In genomic region chr11:11808820-11809403, GRCm38 (mm10) we compare ENCODE assay signal across 8 mouse cellular contexts. TPM values are rescaled to one million over a fixed set of nuclear protein-coding genes. Genes with fewer than 3 reads are reported as not detected.
DNase-seq lines count a peak whose midpoint lies in the region; ATAC-seq and TF ChIP-seq lines count a peak whose summit lies in the region.

Gene Fignl1 (minus strand): TSS chr11:11808962.

- peak; percentile 39; the same call in 1 of the 2 replicates for TF ChIP-seq EP300 in CH12.LX (IDR thresholded peaks at IDR 0.05; ENCODE audit: low read length)

- ATAC-seq in heart, embryonic 15.5 days (replicated peaks; ENCODE audit: insufficient number of reproducible peaks, insufficient read depth, low FRiP score, low read depth) = peak; percentile 96
- ATAC-seq in liver, embryonic 13.5 days (ENCODE audit: low read depth) = peak; percentile 94
- ATAC-seq in stomach, embryonic 14.5 days (ENCODE audit: insufficient number of reproducible peaks, insufficient read depth, low FRiP score, low read depth) = peak; percentile 96

- H3K27me3 ChIP-seq in CH12.LX (replicated peaks) = no peaks in the 10 kb centered on the region
- H3K27me3 ChIP-seq in forebrain, embryonic 10.5 days (ENCODE audit: poor library complexity, severe bottlenecking) = no peaks in the 10 kb centered on the region
- no peaks in the 10 kb centered on the region for H3K27me3 ChIP-seq in heart, embryonic 15.5 days
- no peaks in the 10 kb centered on the region for H3K27me3 ChIP-seq in liver, embryonic 13.5 days
- no peaks in the 10 kb centered on the region for H3K27me3 ChIP-seq in stomach, embryonic 14.5 days (ENCODE audit: control insufficient read depth, insufficient read depth, low read length)

- in situ Hi-C loops in CH12.LX (cut with MboI; ENCODE audit: low pct_ligation_motif_present, low pct_unique_long_range_greater_than_20kb, low sequenced_read_pairs) = loop anchor here (25.0 kb wide), 3 partner anchors 403 to 728 kb away; no protein-coding TSS in a partner anchor

- peaks cover 5 to 56% of the 10 kb centered on the region in 2 experiments for H3K4me1 ChIP-seq in CH12.LX (ENCODE audit: control insufficient read depth in 1 of 2, insufficient read depth in 2 of 2)
- peaks cover 52% of the 10 kb centered on the region for H3K4me1 ChIP-seq in forebrain, embryonic 10.5 days
- H3K4me1 ChIP-seq in heart, embryonic 15.5 days (replicated peaks) = peaks cover 20% of the 10 kb centered on the region
- peaks cover 73% of the 10 kb centered on the region for H3K4me1 ChIP-seq in liver, embryonic 13.5 days (replicated peaks)
- peaks cover 10% of the 10 kb centered on the region; the same call in 1 of the 2 replicates for H3K4me1 ChIP-seq in stomach, embryonic 14.5 days (ENCODE audit: control insufficient read depth, insufficient read depth, low read length)

- peak within 1 kb of the TSS; percentile 95 for H3K27ac ChIP-seq in CH12.LX (ENCODE audit: insufficient read depth, low read depth)
- H3K27ac ChIP-seq in forebrain, embryonic 10.5 days = peak within 1 kb of the TSS; percentile 100
- peak within 1 kb of the TSS; percentile 97 for H3K27ac ChIP-seq in heart, embryonic 15.5 days
- peak within 1 kb of the TSS; percentile 94 for H3K27ac ChIP-seq in liver, embryonic 13.5 days
- H3K27ac ChIP-seq in stomach, embryonic 14.5 days (ENCODE audit: low read length) = peak within 1 kb of the TSS; percentile 96

- peaks cover 38% of the 10 kb centered on the region for H3K79me2 ChIP-seq in CH12.LX (replicated peaks; ENCODE audit: control insufficient read depth, extremely low read depth, insufficient read depth, poor library complexity, severe bottlenecking)

- TF ChIP-seq POLR2A in CH12.LX (IDR thresholded peaks at IDR 0.05; ENCODE audit: low read depth, low read length) = peak; percentile 87

- no peak; the same call in 1 of the 2 replicates for TF ChIP-seq RAD21 in CH12.LX (IDR thresholded peaks at IDR 0.05; ENCODE audit: low read depth, low read length)

- peaks cover 10 to 21% of the 10 kb centered on the region in 2 experiments for H3K36me3 ChIP-seq in CH12.LX (replicated peaks in 1 of 2; ENCODE audit: control insufficient read depth in 1 of 2, insufficient read depth in 1 of 2, low read length in 1 of 2)
- peaks cover 31% of the 10 kb centered on the region for H3K36me3 ChIP-seq in forebrain, embryonic 10.5 days (replicated peaks)
- peaks cover 6% of the 10 kb centered on the region for H3K36me3 ChIP-seq in heart, embryonic 15.5 days
- peaks cover 26% of the 10 kb centered on the region for H3K36me3 ChIP-seq in liver, embryonic 13.5 days
- peaks cover 4% of the 10 kb centered on the region for H3K36me3 ChIP-seq in stomach, embryonic 14.5 days (ENCODE audit: control insufficient read depth, insufficient read depth, low read length)

- H3K9ac ChIP-seq in CH12.LX (ENCODE audit: insufficient read depth, low read depth) = peak within 1 kb of the TSS; percentile 76
- H3K9ac ChIP-seq in heart, embryonic 15.5 days = peak within 1 kb of the TSS; percentile 83
- peak within 1 kb of the TSS; percentile 93 for H3K9ac ChIP-seq in liver, embryonic 13.5 days
- H3K9ac ChIP-seq in stomach, embryonic 14.5 days (replicated peaks; ENCODE audit: low read depth, low read length) = peak within 1 kb of the TSS; percentile 73

- WGBS in forebrain, embryonic 10.5 days = under 1% methylated on average over 53 of the region's 53 CpGs
- WGBS in heart, embryonic 15.5 days = under 1% methylated on average over 53 of the region's 53 CpGs
- WGBS in liver, embryonic 13.5 days (ENCODE audit: insufficient replicate concordance) = under 1% methylated on average over 53 of the region's 53 CpGs
- under 1% methylated on average over 53 of the region's 53 CpGs for WGBS in stomach, embryonic 14.5 days

- no peaks in the 10 kb centered on the region for H3K9me3 ChIP-seq in CH12.LX (replicated peaks; ENCODE audit: low read length)
- no peaks in the 10 kb centered on the region for H3K9me3 ChIP-seq in forebrain, embryonic 10.5 days
- H3K9me3 ChIP-seq in heart, embryonic 15.5 days (replicated peaks) = no peaks in the 10 kb centered on the region
- no peaks in the 10 kb centered on the region for H3K9me3 ChIP-seq in liver, embryonic 13.5 days (replicated peaks)
- no peaks in the 10 kb centered on the region for H3K9me3 ChIP-seq in stomach, embryonic 14.5 days (ENCODE audit: control insufficient read depth, low read depth, low read length)

- peak in 1 of 2 experiments; percentile 36; a peak in 2 of 4 replicates for TF ChIP-seq CTCF in CH12.LX (conservative IDR thresholded peaks at IDR 0.05 in 1 of 2, IDR thresholded peaks at IDR 0.05 in 1 of 2; ENCODE audit: low read depth in 2 of 2, low read length in 2 of 2)

- DNase-seq in CH12.LX (ENCODE audit: extremely low read depth) = peak; percentile 98
- DNase-seq in c-Kit-positive CD71-negative TER-119-negative erythroid progenitor cells, embryonic 14.5 days (ENCODE audit: low read depth) = peak; percentile 94
- peak; percentile 97 for DNase-seq in forebrain, embryonic 10.5 days (ENCODE audit: extremely low spot score, low spot score)
- peak; percentile 95 to 96 for DNase-seq in kidney, postnatal 25 days
- peak; percentile 96 for DNase-seq in liver, embryonic 13.5 days
- DNase-seq in natural killer cell, adult 2 months (ENCODE audit: low spot score in 2 of 2) = peak; percentile 96 to 98

- H3K4me3 ChIP-seq in CH12.LX (replicated peaks in 1 of 3; ENCODE audit: low read depth in 2 of 3, low read length in 2 of 3, poor library complexity in 1 of 3) = peak within 1 kb of the TSS; percentile 62 to 87 (median 73)
- peak within 1 kb of the TSS; percentile 74 for H3K4me3 ChIP-seq in forebrain, embryonic 10.5 days
- peak within 1 kb of the TSS; percentile 81 for H3K4me3 ChIP-seq in heart, embryonic 15.5 days
- peak within 1 kb of the TSS; percentile 85 for H3K4me3 ChIP-seq in liver, embryonic 13.5 days (replicated peaks)
- peak within 1 kb of the TSS; percentile 67 for H3K4me3 ChIP-seq in stomach, embryonic 14.5 days (ENCODE audit: low read depth, low read length)

- dilution Hi-C loops in CH12.LX (cut with MboI; ENCODE audit: extremely low pct_ligation_motif_present, extremely low pct_unique_long_range_greater_than_20kb, low sequenced_read_pairs) = loop anchor here (25.0 kb wide), 1 partner anchor 153 kb away; no protein-coding TSS in a partner anchor

- peak within 1 kb of the TSS; percentile 99 for H3K4me2 ChIP-seq in CH12.LX (ENCODE audit: insufficient read depth, low read depth, poor library complexity, severe bottlenecking)
- H3K4me2 ChIP-seq in heart, embryonic 15.5 days = peak within 1 kb of the TSS; percentile 72
- H3K4me2 ChIP-seq in liver, embryonic 13.5 days = peak within 1 kb of the TSS; percentile 88
- H3K4me2 ChIP-seq in stomach, embryonic 14.5 days (replicated peaks; ENCODE audit: low read depth, low read length) = peak within 1 kb of the TSS; percentile 55

TF ChIP-seq in CH12.LX, 34 proteins besides CTCF, POLR2A, EP300 and RAD21 (continues in another document):
- peak; percentile 83 for TF ChIP-seq CHD2 (IDR thresholded peaks at IDR 0.05; ENCODE audit: low read length)
- peak; percentile 68 for TF ChIP-seq MEF2A (IDR thresholded peaks at IDR 0.05; ENCODE audit: borderline replicate concordance, low read depth, low read length)
- no peak for TF ChIP-seq JUN (IDR thresholded peaks at IDR 0.05; ENCODE audit: insufficient read depth, low read depth, low read length)
- no peak for TF ChIP-seq JUND (conservative IDR thresholded peaks at IDR 0.05; ENCODE audit: low read depth, low read length)
- TF ChIP-seq TBP (conservative IDR thresholded peaks at IDR 0.05; ENCODE audit: low read depth, low read length) = peak; percentile 28; the same call in 1 of the 2 replicates
- TF ChIP-seq ELF1 (IDR thresholded peaks at IDR 0.05; ENCODE audit: low read depth, low read length) = peak; percentile 74
- peak; percentile 93 for TF ChIP-seq KAT2A (IDR thresholded peaks at IDR 0.05; ENCODE audit: insufficient replicate concordance, low read length)
- peak; percentile 32 for TF ChIP-seq IRF4 (IDR thresholded peaks at IDR 0.05; ENCODE audit: low read depth, low read length)
- TF ChIP-seq TCF12 (IDR thresholded peaks at IDR 0.05; ENCODE audit: low read depth, low read length) = peak; percentile 95; the same call in 1 of the 2 replicates
- peak; percentile 77 for TF ChIP-seq MAZ (IDR thresholded peaks at IDR 0.05; ENCODE audit: low read depth, low read length)
- TF ChIP-seq CHD1 (IDR thresholded peaks at IDR 0.05; ENCODE audit: low read depth, low read length) = no peak; the same call in 1 of the 2 replicates
- TF ChIP-seq MAX (IDR thresholded peaks at IDR 0.05; ENCODE audit: low read length) = peak; percentile 87
- TF ChIP-seq POLR2AphosphoS2 (IDR thresholded peaks at IDR 0.05; ENCODE audit: low read depth, low read length) = peak; percentile 29; the same call in 1 of the 2 replicates
- peak; percentile 99 for TF ChIP-seq NRF1 (IDR thresholded peaks at IDR 0.05; ENCODE audit: low read depth, low read length)
- no peak for TF ChIP-seq GABPA (IDR thresholded peaks at IDR 0.05; ENCODE audit: insufficient replicate concordance, low read depth, low read length)
- TF ChIP-seq HCFC1 (IDR thresholded peaks at IDR 0.05; ENCODE audit: low read depth, low read length) = peak; percentile 78
- TF ChIP-seq RCOR1 (conservative IDR thresholded peaks at IDR 0.05; ENCODE audit: low read depth, low read length) = no peak
- peak; percentile 99 for TF ChIP-seq E2F4 (IDR thresholded peaks at IDR 0.05; ENCODE audit: insufficient replicate concordance, low read depth, low read length)
- TF ChIP-seq MYC (IDR thresholded peaks at IDR 0.05; ENCODE audit: low read depth, low read length) = peak; percentile 68; the same call in 1 of the 2 replicates
- no peak for TF ChIP-seq SMC3 (IDR thresholded peaks at IDR 0.05; ENCODE audit: low read depth, low read length)
- TF ChIP-seq USF1 (IDR thresholded peaks at IDR 0.05; ENCODE audit: low read depth, low read length) = no peak
- TF ChIP-seq USF2 (conservative IDR thresholded peaks at IDR 0.05; ENCODE audit: low read depth, low read length) = no peak
- TF ChIP-seq BHLHE40 (IDR thresholded peaks at IDR 0.05; ENCODE audit: low read depth, low read length) = peak; percentile 59; the same call in 1 of the 2 replicates
- TF ChIP-seq SIN3A (IDR thresholded peaks at IDR 0.05; ENCODE audit: low read length) = peak; percentile 97
- peak; percentile 95 for TF ChIP-seq MXI1 (IDR thresholded peaks at IDR 0.05; ENCODE audit: low read depth, low read length)

RNA-seq across cellular contexts. Expression of gene Fignl1, which starts in this region (rescaled TPM):
- 82.8 and 98.5 TPM in 2 replicates for total RNA-seq in CH12.LX (2012; rRNA removed)
- total RNA-seq in CH12.LX (2014; rRNA removed) = 189 TPM in 2 replicates
- polyA plus RNA-seq in CH12.LX (2012; ENCODE audit: insufficient read length, low read depth) = 98.5 and 101 TPM in 2 replicates
- 101 and 114 TPM in 2 replicates for polyA plus RNA-seq in forebrain, embryonic 10.5 days (2016; fragmentation: Nextera tagmentation; extraction: Ambion mirVana)
- polyA plus RNA-seq in heart, embryonic 15.5 days (2015; fragmentation: Nextera tagmentation; extraction: Ambion mirVana) = 42.5 and 45.8 TPM in 2 replicates
- polyA plus RNA-seq in liver, embryonic 13.5 days (2015; fragmentation: Nextera tagmentation; extraction: Ambion mirVana) = 107 and 133 TPM in 2 replicates
- 52.6 and 56.5 TPM in 2 replicates for polyA plus RNA-seq in stomach, embryonic 14.5 days (2014; fragmentation: Nextera tagmentation; extraction: Ambion mirVana)

Comparison
In these comparisons a context has a peak if more than half of its experiments do, and no peak if none do; other contexts are left out.
1. Peak in every context shown above with its lines: DNase-seq, ATAC-seq, H3K4me3 ChIP-seq and H3K27ac ChIP-seq.